Mouse (Mus musculus) midbrain, embryonic 14.5 days (tissue): ENCODE results near the gene Slc16a11. TPM values are rescaled to one million over a fixed set of nuclear protein-coding genes. Genes with fewer than 3 reads are reported as not detected.
A peak's percentile ranks its signal among the peaks of the same experiment; 100 is the strongest.

Experiments
- ATAC-seq: fragments of 200-750 bp; cut with Nextera tagmentation; 2 replicates; pipeline ENCODE4 v1.8.0; 2017; ENCODE audit warnings: moderate number of reproducible peaks, moderate library complexity; ENCODE audit not compliant: low FRiP score, low TSS enrichment
- DNase-seq: peaks from one replicate; pipeline ENCODE4 v3.0.0-alpha.2; 2015
- H3K27ac ChIP-seq: fragments of 300-500 bp; sonication (generic); replicated peaks from 2 replicates; pipeline ENCODE4 v1.5.1; 2014; ENCODE audit warnings: mild to moderate bottlenecking, low read depth, low read length, moderate library complexity
- H3K27me3 ChIP-seq: fragments of 300-500 bp; sonication (generic); 2 replicates; pipeline ENCODE4 v1.6.1; 2014; ENCODE audit warnings: low read length, control low read depth, mixed read lengths; ENCODE audit not compliant: control insufficient read depth, insufficient read depth
- H3K36me3 ChIP-seq: fragments of 300-500 bp; sonication (generic); 2 replicates; pipeline ENCODE4 v1.6.1; 2014; ENCODE audit warnings: low read length, control low read depth; ENCODE audit not compliant: control insufficient read depth, insufficient read depth
- H3K4me1 ChIP-seq: fragments of 300-500 bp; sonication (generic); 2 replicates; pipeline ENCODE4 v1.6.1; 2014; ENCODE audit warnings: mild to moderate bottlenecking, antibody characterized with exemption, low read length, control low read depth; ENCODE audit not compliant: control insufficient read depth, insufficient read depth
- H3K4me2 ChIP-seq: fragments of 300-500 bp; sonication (generic); 2 replicates; pipeline ENCODE4 v1.6.1; 2014; ENCODE audit warnings: mild to moderate bottlenecking, low read length, moderate library complexity
- H3K4me3 ChIP-seq: fragments of 300-500 bp; sonication (generic); replicated peaks from 2 replicates; pipeline ENCODE4 v1.5.1; 2014; ENCODE audit warnings: low read depth, low read length
- H3K9ac ChIP-seq: fragments of 300-500 bp; sonication (generic); replicated peaks from 2 replicates; pipeline ENCODE4 v1.6.1; 2014; ENCODE audit warnings: mild to moderate bottlenecking, low read length, moderate library complexity
- H3K9me3 ChIP-seq: fragments of 300-500 bp; sonication (generic); 2 replicates; pipeline ENCODE4 v1.6.1; 2016; ENCODE audit warnings: low read length, control low read depth, mixed read lengths; ENCODE audit not compliant: control insufficient read depth
- WGBS: fragments of 180-500 bp; shearing (Covaris S2); extraction: QIAGEN DNeasy Blood & Tissue Kit; methylation state at CpG from one replicate; pipeline ENCODE4 v1.1.7; 2014; 5-methylcytosine and 5-hydroxymethylcytosine counted together
- polyA plus RNA-seq: library from polyadenylated mRNA; unstranded; fragments of >200 nt; fragmentation: Nextera tagmentation; extraction: Ambion mirVana; gene quantifications from 2 replicates; pipeline ENCODE4 v1.2.1, GENCODE M21; 2014

Gene Slc16a11
- polyA plus RNA-seq, 1 experiment from 2014 or later: 1.5 TPM

GRCm38 (mm10) chr11:70234037-70234436, 21.5 kb downstream of the Slc16a11 start:
- DNase-seq (no peak), ATAC-seq (no peak)
- Histone ChIP-seq H3K4me2 (no peak overlapping the region), H3K9me3 (no peaks in the 10 kb centered on the region), H3K36me3 (peaks cover 18% of the 10 kb centered on the region), H3K9ac (no peak overlapping the region), H3K27me3 (peaks cover 19% of the 10 kb centered on the region), H3K4me3 (no peak overlapping the region), H3K27ac (no peak overlapping the region), H3K4me1 (peaks cover 26% of the 10 kb centered on the region)
- 54% methylated on average over 5 of the region's 5 CpGs for WGBS

DNA sequence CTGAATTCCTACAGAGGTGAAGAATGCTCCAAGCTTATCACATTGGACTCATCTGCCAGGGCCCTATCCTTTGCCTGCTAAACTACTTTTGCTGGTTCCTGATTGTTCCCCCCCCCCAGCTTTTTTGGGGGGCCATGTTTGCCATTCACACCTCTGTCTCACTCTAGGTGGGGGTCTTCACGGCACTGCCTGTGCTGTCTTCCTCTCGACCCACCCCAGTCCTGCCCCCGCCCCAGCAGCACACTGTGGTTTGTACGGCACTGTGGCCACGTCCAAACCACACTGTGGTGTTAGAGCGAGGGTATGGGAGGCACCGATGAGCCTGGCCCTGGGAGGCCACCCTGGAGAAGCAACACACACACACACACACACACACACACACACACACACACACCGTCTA, 21.9 kb downstream of the Slc16a11 start:
- Histone ChIP-seq H3K4me3 (no peak overlapping the region), H3K9ac (no peak overlapping the region), H3K27ac (no peak overlapping the region), H3K36me3 (peaks cover 18% of the 10 kb centered on the region), H3K4me2 (no peak overlapping the region), H3K27me3 (peaks cover 14% of the 10 kb centered on the region), H3K9me3 (no peaks in the 10 kb centered on the region), H3K4me1 (peaks cover 26% of the 10 kb centered on the region)
- ATAC-seq: no peak
- 85% methylated on average over 8 of the region's 8 CpGs for WGBS
- no peak for DNase-seq

- no peak overlapping the region for H3K9ac ChIP-seq
- peaks cover 18% of the 10 kb centered on the region for H3K36me3 ChIP-seq
- WGBS: 91% methylated on average over 12 of the region's 12 CpGs
- no peak overlapping the region for H3K4me2 ChIP-seq
- H3K27me3 ChIP-seq: peaks cover 6% of the 10 kb centered on the region; the same call in 1 of the 2 replicates
- no peak for ATAC-seq
- H3K4me1 ChIP-seq: peaks cover 29% of the 10 kb centered on the region
- no peak for DNase-seq
- no peak overlapping the region for H3K27ac ChIP-seq
- no peak overlapping the region for H3K4me3 ChIP-seq
- H3K9me3 ChIP-seq: no peaks in the 10 kb centered on the region
Measured at GRCm38 (mm10) chr11:70235254-70235900, 22.8 kb downstream of the Slc16a11 start.

GRCm38 (mm10) chr11:70236717-70237116, 24.2 kb downstream of the Slc16a11 start:
- Histone ChIP-seq H3K27ac (peak overlapping the region; percentile 95), H3K4me2 (peak overlapping the region; percentile 99), H3K9me3 (no peaks in the 10 kb centered on the region), H3K27me3 (no peaks in the 10 kb centered on the region; the same call in 1 of the 2 replicates), H3K36me3 (peaks cover 18% of the 10 kb centered on the region), H3K4me1 (peaks cover 35% of the 10 kb centered on the region), H3K9ac (peak overlapping the region; percentile 80), H3K4me3 (peak overlapping the region; percentile 97)
- no peak for ATAC-seq
- no peak for DNase-seq
- WGBS: 23% methylated on average over 7 of the region's 7 CpGs

- H3K4me3 ChIP-seq: peak within 1 kb of the TSS; percentile 97
- peak within 1 kb of the TSS; percentile 95 for H3K27ac ChIP-seq
- peak; percentile 92 for ATAC-seq
- no peaks in the 10 kb centered on the region for H3K27me3 ChIP-seq
- peaks cover 35% of the 10 kb centered on the region for H3K4me1 ChIP-seq
- H3K4me2 ChIP-seq: peak within 1 kb of the TSS; percentile 99
- peaks cover 18% of the 10 kb centered on the region for H3K36me3 ChIP-seq
- DNase-seq: peak; percentile 98
- H3K9ac ChIP-seq: peak within 1 kb of the TSS; percentile 80
- H3K9me3 ChIP-seq: no peaks in the 10 kb centered on the region
- WGBS: under 1% methylated on average over 70 of the region's 70 CpGs
Measured at GRCm38 (mm10) chr11:70237457-70238167, 25.1 kb downstream of the Slc16a11 start, which contains the start of gene 0610010K14Rik. TSS of gene 0610010K14Rik (minus strand) at chr11:70237914.

DNA sequence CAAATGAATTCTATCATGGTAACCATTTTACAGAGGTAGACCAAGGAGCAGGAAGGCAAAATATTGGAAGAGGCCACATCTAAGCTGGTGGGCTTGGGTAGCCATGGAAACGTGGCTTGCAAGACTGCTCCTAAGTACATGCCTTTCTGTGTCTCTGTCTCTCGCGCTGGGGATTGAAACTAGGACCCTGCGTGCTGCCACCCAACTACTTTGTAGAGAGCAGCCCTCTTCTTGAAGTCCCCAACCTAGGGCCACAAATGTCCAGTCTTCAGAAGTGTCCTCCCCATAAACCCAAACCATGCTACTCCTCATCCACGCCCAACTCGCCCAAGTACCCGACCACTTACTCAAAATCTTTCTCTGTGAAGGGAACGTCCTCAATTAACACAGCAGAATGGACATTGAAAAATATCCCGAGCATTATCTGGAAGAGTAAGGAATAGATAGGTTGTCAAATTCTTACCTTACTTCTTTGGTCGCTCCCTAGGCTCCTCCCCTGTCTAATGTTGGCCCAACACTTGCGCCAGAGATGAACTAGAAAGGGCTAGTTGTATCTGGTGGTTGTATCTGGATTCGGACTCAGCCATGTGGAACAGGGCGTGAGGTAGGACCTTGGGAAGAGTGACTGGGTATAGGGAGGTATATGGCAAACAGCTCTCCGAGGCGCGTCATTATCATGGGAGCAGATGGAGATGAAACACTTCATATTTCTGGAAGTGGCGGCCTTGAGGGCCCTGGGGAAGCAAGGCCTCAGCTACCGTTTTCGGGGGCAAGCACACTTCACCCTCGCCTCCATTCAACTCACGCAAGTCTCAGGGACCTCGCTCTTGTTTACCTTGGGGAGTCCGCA, 26.3 kb downstream of the Slc16a11 start:
- Histone ChIP-seq H3K4me1 (peaks cover 31% of the 10 kb centered on the region), H3K9me3 (no peaks in the 10 kb centered on the region), H3K27me3 (no peaks in the 10 kb centered on the region), H3K27ac (peak overlapping the region; percentile 95), H3K4me2 (peak overlapping the region; percentile 99), H3K36me3 (peaks cover 18% of the 10 kb centered on the region), H3K9ac (peak overlapping the region; percentile 87), H3K4me3 (peak overlapping the region; percentile 97)
- ATAC-seq (no peak), DNase-seq (peak; percentile 29)
- 12% methylated on average over 23 of the region's 23 CpGs for WGBS

- peak within 1 kb of the TSS; percentile 99 for H3K4me2 ChIP-seq
- WGBS: under 1% methylated on average over 31 of the region's 35 CpGs
- H3K4me3 ChIP-seq: peak within 1 kb of the TSS; percentile 97
- DNase-seq (peak; percentile 92), ATAC-seq (peak; percentile 62)
- H3K9me3 ChIP-seq: no peaks in the 10 kb centered on the region
- H3K4me1 ChIP-seq: peaks cover 31% of the 10 kb centered on the region
- H3K36me3 ChIP-seq: peaks cover 14% of the 10 kb centered on the region
- no peaks in the 10 kb centered on the region for H3K27me3 ChIP-seq
- H3K9ac ChIP-seq: peak within 1 kb of the TSS; percentile 87
- peak within 1 kb of the TSS; percentile 84 for H3K27ac ChIP-seq
Measured at GRCm38 (mm10) chr11:70239541-70240279, 27.2 kb downstream of the Slc16a11 start, which contains the start of the genes Gm21988 and Rnasek. TSS of gene Gm21988 (minus strand) at chr11:70239830. TSS of gene Rnasek (minus strand) at chr11:70239842.

- Histone ChIP-seq H3K9me3 (no peaks in the 10 kb centered on the region), H3K27ac (no peak overlapping the region), H3K4me1 (peaks cover 19% of the 10 kb centered on the region), H3K9ac (no peak overlapping the region), H3K4me2 (no peak overlapping the region), H3K4me3 (no peak overlapping the region), H3K36me3 (no peaks in the 10 kb centered on the region), H3K27me3 (no peaks in the 10 kb centered on the region)
- DNase-seq (no peak), ATAC-seq (no peak)
- 69% methylated on average over 11 of the region's 11 CpGs for WGBS
Measured at GRCm38 (mm10) chr11:70242591-70242990, 30.0 kb downstream of the Slc16a11 start.
